Mouse (Mus musculus): ENCODE results near the gene Cyp51. TPM values are rescaled to one million over a fixed set of nuclear protein-coding genes. Genes with fewer than 3 reads are reported as not detected.
A peak's percentile ranks its signal among the peaks of the same experiment; 100 is the strongest.
"Not testable (repeated sequence)": the region's sequence is repeated elsewhere in the genome, so short reads cannot be mapped to it uniquely, and the experiment has no call there.

Cyp51 gene
- total RNA-seq (2021) = 10 to 100 TPM; 42.0 to 51.6 TPM
- long read RNA-seq, experiment 1, transcript Cyp51-201 (10 exons, 3,931 nt) = major isoform, 72 of 82 reads
- long read RNA-seq, experiment 1, partial matches to known transcripts = 0 of 82 reads
- long read RNA-seq, experiment 1, other reads (novel, unspliced or antisense) = 9 of 82 reads
- long read RNA-seq, experiment 2, transcript Cyp51-201 (10 exons, 3,931 nt) = major isoform, 84 of 97 reads
- long read RNA-seq, experiment 2, partial matches to known transcripts = 5 of 97 reads
- long read RNA-seq, experiment 2, other reads (novel, unspliced or antisense) = 7 of 97 reads

DNA sequence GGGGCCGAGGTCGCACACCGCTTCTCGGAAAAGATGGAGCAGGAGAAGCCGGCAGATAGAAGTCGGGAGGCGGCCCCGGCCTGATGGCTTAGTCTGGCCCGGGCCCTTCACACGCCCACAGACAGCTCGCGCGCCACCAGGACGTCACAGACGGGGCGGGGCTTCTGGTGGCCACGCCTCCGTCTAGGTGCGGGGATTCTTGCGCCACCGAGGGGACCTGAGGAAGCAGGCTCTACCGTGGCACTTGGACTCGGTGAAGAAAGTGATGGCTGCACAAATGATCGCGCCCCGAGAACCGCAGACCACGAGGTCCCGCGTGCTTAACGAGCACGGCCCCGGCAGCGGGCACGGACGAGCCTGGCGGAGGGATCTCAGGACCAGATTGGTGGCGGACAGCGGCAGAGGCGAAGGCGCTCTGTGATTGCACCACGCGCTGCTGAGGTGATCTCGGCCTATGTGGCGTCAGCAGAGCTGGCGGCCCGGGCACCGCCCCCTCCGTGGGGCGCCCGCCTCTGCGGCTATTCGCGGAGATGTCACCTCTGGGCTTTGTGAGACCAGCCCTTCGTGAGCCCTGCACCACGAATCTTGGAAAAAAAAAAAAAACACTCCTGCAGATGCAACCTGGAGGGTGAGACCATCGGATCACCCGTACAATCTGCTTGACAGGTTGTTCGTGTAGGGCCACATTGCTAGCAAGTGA is at the start of gene Cyp51:
Cyp51 (minus strand) TSS at position 406 of the 700 bp plus-strand sequence.
- intact Hi-C loops (cut with DNase I) = loop anchor here (2.0 to 5.0 kb wide), 2 partner anchors 86 to 813 kb away; no protein-coding TSS in a partner anchor
- no peak for TF ChIP-seq CTCF (IDR thresholded peaks at IDR 0.05)
- Histone ChIP-seq H3K4me3 (peak within 1 kb of the TSS; percentile 80), H3K27ac (peak within 1 kb of the TSS; percentile 100)
- peak; percentile 89 to 91 for DNase-seq (ENCODE audit: extremely low spot score in 1 of 2, low spot score in 2 of 2)

- no peak for DNase-seq (ENCODE audit: extremely low spot score in 1 of 2, low spot score in 2 of 2)
- intact Hi-C loops (cut with DNase I) = no loop called here
- no peak for TF ChIP-seq CTCF (IDR thresholded peaks at IDR 0.05)
- no peak overlapping the region for H3K27ac ChIP-seq
- H3K4me3 ChIP-seq = no peak overlapping the region
Observed at GRCm38 (mm10) chr5:4112570-4113098, 8.1 kb upstream of the Cyp51 start.

GRCm38 (mm10) chr5:4107056-4107455 is 2.5 kb upstream of the Cyp51 start:
- H3K4me3 ChIP-seq; H3K27ac ChIP-seq; intact Hi-C loops (cut with DNase I); DNase-seq (ENCODE audit: extremely low spot score in 1 of 2, low spot score in 2 of 2): not testable (repeated sequence)

DNA sequence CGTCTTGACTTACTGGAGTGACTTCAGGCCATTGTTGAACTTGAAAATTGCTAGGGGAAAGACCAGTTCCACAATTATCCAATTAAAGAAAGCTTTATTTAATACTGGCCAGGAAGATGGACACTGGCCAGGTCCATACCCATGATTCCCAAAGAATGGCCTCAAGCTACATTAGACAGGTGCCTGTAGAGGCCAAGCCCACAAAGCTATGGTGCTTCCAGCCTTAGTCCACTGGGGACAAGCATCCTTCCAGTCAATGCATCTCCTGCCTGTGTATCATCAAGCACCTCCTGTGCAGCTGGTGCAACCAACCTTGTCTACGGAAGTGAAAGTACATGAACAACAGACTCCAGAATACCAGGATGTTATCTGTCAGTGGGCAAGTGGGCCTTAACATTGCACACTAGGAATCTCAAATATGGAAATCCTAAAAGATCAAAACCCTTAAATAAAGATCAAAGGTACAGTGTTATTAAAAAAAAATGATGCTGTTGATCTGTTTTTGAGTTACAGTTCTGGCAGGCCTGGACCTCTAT is 1.2 kb upstream of the Cyp51 start:
- intact Hi-C loops (cut with DNase I) = loop anchor here (2.0 kb wide), 1 partner anchor 85 kb away; no protein-coding TSS in a partner anchor
- DNase-seq (ENCODE audit: extremely low spot score in 1 of 2, low spot score in 2 of 2) = no peak
- no peak for TF ChIP-seq CTCF (IDR thresholded peaks at IDR 0.05)
- Histone ChIP-seq H3K4me3 (no peak overlapping the region), H3K27ac (0 out of 2 replicates have a peak overlapping the region, but pooled peaks have one; percentile 100)

DNA sequence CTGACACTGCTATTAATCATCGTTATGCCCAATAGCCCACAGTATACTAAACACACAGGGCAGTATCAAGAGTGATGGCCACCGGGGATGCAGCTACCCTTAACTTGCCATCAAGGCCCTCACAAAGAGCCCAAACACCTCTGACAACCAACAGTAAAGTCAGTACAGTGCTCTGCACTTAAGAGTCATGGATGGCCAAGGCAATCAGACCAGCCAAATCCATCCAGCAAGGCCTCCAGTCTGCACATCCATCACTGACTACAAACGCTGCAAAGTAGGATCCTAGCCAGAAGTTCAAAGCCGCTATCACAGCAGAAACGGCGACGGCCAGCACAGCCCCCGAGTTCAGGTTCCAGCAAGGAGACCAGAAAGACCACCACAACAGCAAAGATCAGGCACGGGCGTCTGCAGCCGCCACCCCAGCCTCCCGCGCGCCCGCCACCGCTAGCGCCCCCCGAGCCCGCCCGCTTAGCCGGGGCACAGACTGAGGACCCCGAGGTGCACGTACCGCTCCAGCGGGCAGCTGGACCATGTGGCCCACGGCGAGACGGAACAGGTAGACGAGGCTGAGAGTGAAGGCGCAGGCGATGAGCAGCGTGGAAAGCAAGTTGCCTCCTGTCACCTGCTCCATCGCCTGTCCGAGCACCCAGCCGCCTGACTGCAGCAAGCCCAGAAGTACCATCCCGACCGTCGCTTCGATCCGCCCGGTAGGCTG is 763 bp downstream of the Cyp51 start:
- intact Hi-C loops (cut with DNase I) = loop anchor here (2.0 to 5.0 kb wide), 2 partner anchors 87 to 814 kb away; no protein-coding TSS in a partner anchor
- no peak for DNase-seq (ENCODE audit: extremely low spot score in 1 of 2, low spot score in 2 of 2)
- Histone ChIP-seq H3K4me3 (peak overlapping the region; percentile 80), H3K27ac (peak overlapping the region; percentile 100)
- TF ChIP-seq CTCF (IDR thresholded peaks at IDR 0.05) = no peak

DNA sequence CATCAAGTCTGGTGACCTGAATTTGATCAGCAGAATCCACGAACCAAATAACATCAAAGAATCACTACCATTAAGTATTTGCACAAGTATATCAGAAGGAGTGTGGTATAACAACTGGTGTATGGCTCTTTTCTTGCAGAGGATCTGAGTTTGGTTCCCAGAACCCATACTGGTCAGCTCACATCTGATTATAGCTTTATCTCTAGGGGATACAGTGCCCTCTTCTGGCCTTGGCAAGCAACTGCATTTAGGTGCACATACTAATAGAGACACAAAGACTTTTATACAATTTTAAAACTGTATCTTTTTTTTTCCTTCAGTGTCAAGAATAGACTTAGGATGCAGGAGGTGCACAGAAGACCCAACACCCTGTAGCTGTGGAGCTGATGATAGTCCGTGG is 2.8 kb downstream of the Cyp51 start:
- no peak for DNase-seq (ENCODE audit: extremely low spot score in 1 of 2, low spot score in 2 of 2)
- intact Hi-C loops (cut with DNase I) = loop anchor here (5.0 kb wide), 1 partner anchor 816 kb away; no protein-coding TSS in a partner anchor
- no peak overlapping the region for H3K4me3 ChIP-seq
- no peak overlapping the region for H3K27ac ChIP-seq
- TF ChIP-seq CTCF (IDR thresholded peaks at IDR 0.05) = peak; percentile 40

- no peak overlapping the region for H3K27ac ChIP-seq
- no peak overlapping the region for H3K4me3 ChIP-seq
- no peak for DNase-seq (ENCODE audit: extremely low spot score in 1 of 2, low spot score in 2 of 2)
- no peak for TF ChIP-seq CTCF (IDR thresholded peaks at IDR 0.05)
- intact Hi-C loops (cut with DNase I) = loop anchor here (5.0 kb wide), 1 partner anchor 816 kb away; no protein-coding TSS in a partner anchor
Observed at GRCm38 (mm10) chr5:4101031-4101430, 3.5 kb downstream of the Cyp51 start.

DNA sequence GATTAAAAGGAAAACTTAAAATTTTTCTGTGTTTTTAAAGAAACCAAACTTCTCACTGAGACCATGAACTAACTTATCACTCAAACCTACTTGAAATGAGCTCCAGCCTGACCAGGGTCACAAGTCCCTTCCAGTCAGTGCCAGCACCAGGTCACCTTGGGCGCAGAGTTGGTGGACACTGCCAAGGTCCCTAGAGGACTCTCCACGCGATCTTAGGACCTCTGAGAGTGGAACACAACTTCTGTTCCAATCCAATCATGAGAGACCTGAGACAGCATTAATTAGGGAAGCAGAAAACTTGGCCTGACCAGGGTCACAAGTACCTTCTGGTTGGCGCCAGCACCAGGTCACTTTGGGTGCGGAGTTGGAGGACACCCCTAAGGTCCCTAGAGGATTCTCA is 10.1 kb downstream of the Cyp51 start:
- DNase-seq (ENCODE audit: extremely low spot score in 1 of 2, low spot score in 2 of 2) = no peak
- TF ChIP-seq CTCF (IDR thresholded peaks at IDR 0.05) = no peak
- Histone ChIP-seq H3K27ac (no peak overlapping the region), H3K4me3 (no peak overlapping the region)
- intact Hi-C loops (cut with DNase I) = no loop called here

- TF ChIP-seq CTCF (IDR thresholded peaks at IDR 0.05) = no peak
- Histone ChIP-seq H3K27ac (no peak overlapping the region), H3K4me3 (no peak overlapping the region)
- intact Hi-C loops (cut with DNase I) = no loop called here
- no peak for DNase-seq (ENCODE audit: extremely low spot score in 1 of 2, low spot score in 2 of 2)
Observed at GRCm38 (mm10) chr5:4088190-4088589, 16.4 kb downstream of the Cyp51 start.

- no peak for TF ChIP-seq CTCF (IDR thresholded peaks at IDR 0.05)
- intact Hi-C loops (cut with DNase I) = no loop called here
- DNase-seq (ENCODE audit: extremely low spot score in 1 of 2, low spot score in 2 of 2) = no peak
- Histone ChIP-seq H3K4me3 (no peak overlapping the region), H3K27ac (no peak overlapping the region)
Observed at GRCm38 (mm10) chr5:4086309-4086708, 18.2 kb downstream of the Cyp51 start.

DNA sequence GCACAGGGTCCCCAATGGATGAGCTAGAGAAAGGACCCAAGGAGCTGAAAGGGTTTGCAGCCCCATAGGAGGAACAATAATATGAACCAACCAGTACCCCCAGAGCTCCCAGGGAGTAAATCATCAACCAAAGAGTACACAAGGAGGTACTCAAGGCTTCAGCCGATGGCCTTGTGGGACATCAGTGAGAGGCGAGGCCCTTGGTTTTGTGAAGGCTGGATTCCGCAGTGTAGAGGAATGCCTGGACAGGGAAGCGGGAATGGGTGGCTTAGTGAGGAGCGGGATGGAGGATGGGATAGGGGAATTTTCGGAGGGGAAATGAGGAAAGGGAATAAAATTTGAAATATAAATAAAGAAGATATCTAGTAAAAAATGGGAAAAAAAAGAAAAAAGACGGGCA is 19.6 kb downstream of the Cyp51 start:
- Histone ChIP-seq H3K4me3 (no peak overlapping the region), H3K27ac (no peak overlapping the region)
- intact Hi-C loops (cut with DNase I) = no loop called here
- no peak for DNase-seq (ENCODE audit: extremely low spot score in 1 of 2, low spot score in 2 of 2)
- TF ChIP-seq CTCF (IDR thresholded peaks at IDR 0.05) = no peak
